Mouse (Mus musculus): Measurements from ENCODE around the gene Eva1b. TPM values are rescaled to one million over a fixed set of nuclear protein-coding genes. Genes with fewer than 3 reads are reported as not detected.

Gene Eva1b
- polyA plus RNA-seq (2012; fragmentation: generic; extraction: Trizol), result under 1 TPM; 0.04 to 0.39 TPM

GRCm38 (mm10) chr4:126147533-126148160 is at the start of gene Eva1b:
Gene Eva1b, plus strand, starts transcription at chr4:126147744.

GRCm38 (mm10) chr4:126103590-126104068 is 43.9 kb upstream of the Eva1b start, which contains the start of gene Stk40:
Gene Stk40, plus strand, starts transcription at chr4:126103957.

GRCm38 (mm10) chr4:126163067-126163659 is 15.6 kb downstream of the Eva1b start, which contains the start of gene Sh3d21:
Gene Sh3d21, minus strand, starts transcription at chr4:126163491.

Other genes with a start within 250 kb of the Eva1b start
- gene Csf3r, start 123.2 kb upstream of the Eva1b start, polyA plus RNA-seq (2012; fragmentation: generic; extraction: Trizol), result not detected
- 100 to 1,000 TPM in 1 of 2 experiments, 10 to 100 TPM in 1; 71.9 to 114 TPM for gene Mrps15, start 100.8 kb upstream of the Eva1b start, polyA plus RNA-seq (2012; fragmentation: generic; extraction: Trizol)
- gene Oscp1, start 89.2 kb upstream of the Eva1b start, polyA plus RNA-seq (2012; fragmentation: generic; extraction: Trizol), result 10 to 100 TPM; 26.3 to 36.2 TPM
- 10 to 100 TPM; 33.7 to 54.4 TPM for gene Lsm10, start 51.1 kb upstream of the Eva1b start, polyA plus RNA-seq (2012; fragmentation: generic; extraction: Trizol)
- gene Stk40, start 43.8 kb upstream of the Eva1b start, polyA plus RNA-seq (2012; fragmentation: generic; extraction: Trizol), result 1 to 10 TPM; 2.4 to 8.0 TPM
- under 1 TPM; 0.09 to 0.22 TPM for gene Sh3d21, start 15.7 kb downstream of the Eva1b start, polyA plus RNA-seq (2012; fragmentation: generic; extraction: Trizol)
- gene Thrap3, start 55.0 kb downstream of the Eva1b start, polyA plus RNA-seq (2012; fragmentation: generic; extraction: Trizol), result 10 to 100 TPM; 11.5 to 69.4 TPM
- 100 to 1,000 TPM in 1 of 2 experiments, 10 to 100 TPM in 1; 63.4 to 111 TPM for gene Map7d1, start 108.6 kb downstream of the Eva1b start, polyA plus RNA-seq (2012; fragmentation: generic; extraction: Trizol)
- gene Trappc3, start 114.6 kb downstream of the Eva1b start, polyA plus RNA-seq (2012; fragmentation: generic; extraction: Trizol), result 100 to 1,000 TPM in 1 of 2 experiments, 10 to 100 TPM in 1; 66.0 to 113 TPM
- 10 to 100 TPM in 1 of 2 experiments, under 1 TPM in 1; 0.14 to 10.3 TPM for gene Col8a2, start 139.0 kb downstream of the Eva1b start, polyA plus RNA-seq (2012; fragmentation: generic; extraction: Trizol)
- gene Adprhl2, start 174.0 kb downstream of the Eva1b start, polyA plus RNA-seq (2012; fragmentation: generic; extraction: Trizol), result 10 to 100 TPM; 42.8 to 50.0 TPM
- gene Tekt2, start 177.9 kb downstream of the Eva1b start, polyA plus RNA-seq (2012; fragmentation: generic; extraction: Trizol), result 1 to 10 TPM in 1 of 2 experiments, under 1 TPM in 1; 0.25 to 1.0 TPM

Measured in C3H10T1/2 (cell line).